Mouse (Mus musculus) myocyte (in vitro differentiated cells): ENCODE results near the gene Mt3.

Source experiments
- E2F4 ChIP-seq: IDR thresholded peaks from one replicate; pipeline ENCODE4 v1.6.1; 2011; ENCODE audit warnings: mild to moderate bottlenecking, control low read depth, moderate library complexity; ENCODE audit not compliant: insufficient read depth
- POLR2A ChIP-seq: IDR thresholded peaks from one replicate; pipeline ENCODE4 v1.6.1; 2011; ENCODE audit warnings: low read depth, mild to moderate bottlenecking, control low read depth, moderate library complexity; ENCODE audit not compliant: insufficient read length

DNA sequence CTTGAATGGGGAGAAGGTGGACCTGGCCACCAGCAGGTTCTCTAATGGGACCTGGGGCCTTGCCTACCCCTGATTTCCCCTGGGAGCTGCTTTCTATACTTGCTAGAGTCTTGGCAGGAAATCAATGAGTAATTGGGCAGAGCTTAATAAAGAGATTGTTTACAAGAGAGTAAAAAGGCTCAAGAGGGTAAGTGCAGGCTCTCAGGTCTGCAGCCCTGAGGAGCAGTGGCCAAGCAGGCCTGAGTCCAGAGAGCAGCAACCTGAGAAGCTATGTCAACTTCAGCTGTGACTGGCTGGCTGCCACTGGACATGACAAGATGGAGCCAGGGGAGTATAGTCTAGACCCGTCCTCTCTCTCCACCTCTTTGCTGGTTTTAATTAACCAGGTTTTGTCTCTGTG lies 40.5 kb downstream of the Mt3 start:
- TF ChIP-seq POLR2A (no peak), E2F4 (no peak)
